ENCODE assay signal across 13 mouse cellular contexts in the genomic region with DNA sequence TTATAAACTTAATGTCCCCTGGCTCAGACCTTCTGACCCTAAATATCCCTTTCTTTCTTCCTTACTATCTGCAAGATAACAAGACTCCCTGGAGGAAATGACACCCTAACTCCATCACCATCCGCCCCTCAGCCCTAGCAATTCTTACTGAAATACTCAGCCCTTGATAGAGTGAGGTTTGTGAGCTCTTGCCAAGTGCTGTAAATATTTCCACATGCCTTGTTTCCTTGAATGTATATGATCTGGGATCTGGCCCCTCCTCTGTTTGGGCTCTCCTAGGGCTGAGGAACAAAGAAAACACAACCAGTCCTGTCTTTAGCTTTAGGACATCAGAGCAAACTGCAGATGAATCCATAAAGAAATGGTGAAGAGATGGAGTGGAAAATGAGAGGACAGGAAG.
"Had no signal": no experiment of that assay in that cellular context is flagged by ENCODE, and none has a peak within 500 bp of the region (broad histone marks: within the 10 kb centered on the region; RNA-seq: fewer than 3 reads in every experiment).

No protein-coding gene starts in this region.

- ATAC-seq: intestine, postnatal 0 days; liver, embryonic 12.5 days had no signal

- H3K9me3 ChIP-seq: limb, embryonic 15.5 days; liver, embryonic 12.5 days; midbrain, embryonic 10.5 days; neural tube, embryonic 15.5 days had no signal

- H3K4me3 ChIP-seq: layer of hippocampus, adult 2 months; limb, embryonic 15.5 days; liver, embryonic 12.5 days; midbrain, embryonic 10.5 days; myocyte; neural tube, embryonic 15.5 days had no signal

- H3K4me2 ChIP-seq: limb, embryonic 15.5 days; liver, embryonic 12.5 days; neural tube, embryonic 15.5 days had no signal

- H3K9ac ChIP-seq: limb, embryonic 15.5 days; liver, embryonic 12.5 days; neural tube, embryonic 15.5 days had no signal

- H3K27ac ChIP-seq: layer of hippocampus, adult 2 months; limb, embryonic 15.5 days; liver, embryonic 12.5 days; midbrain, embryonic 10.5 days; neural tube, embryonic 15.5 days had no signal

- H3K4me1 ChIP-seq: limb, embryonic 15.5 days; liver, embryonic 12.5 days; midbrain, embryonic 10.5 days; neural tube, embryonic 15.5 days had no signal

- DNase-seq: kidney, postnatal 10 days; kidney, postnatal 4 days; midbrain, embryonic 14.5 days; right cerebral cortex, adult 18-20 months; right cerebral cortex, postnatal 25 days; thymus, postnatal 36 days had no signal

- H3K36me3 ChIP-seq: limb, embryonic 15.5 days; liver, embryonic 12.5 days; midbrain, embryonic 10.5 days; neural tube, embryonic 15.5 days had no signal
